Mouse (Mus musculus) lung, postnatal 36 days (tissue): ENCODE results near the gene Cga.

Experiments
- DNase-seq: peaks from one replicate; pipeline ENCODE4 v3.0.0; 2022; ENCODE audit warnings: mixed read lengths

Cga gene

GRCm38 (mm10) chr4:34893479-34893878, at the start of gene Cga:
Cga (plus strand) TSS chr4:34893779.
- no peak for DNase-seq

- no peak for DNase-seq
These were observed 49.7 kb upstream of the Cga start for GRCm38 (mm10) chr4:34843839-34844238.

DNA sequence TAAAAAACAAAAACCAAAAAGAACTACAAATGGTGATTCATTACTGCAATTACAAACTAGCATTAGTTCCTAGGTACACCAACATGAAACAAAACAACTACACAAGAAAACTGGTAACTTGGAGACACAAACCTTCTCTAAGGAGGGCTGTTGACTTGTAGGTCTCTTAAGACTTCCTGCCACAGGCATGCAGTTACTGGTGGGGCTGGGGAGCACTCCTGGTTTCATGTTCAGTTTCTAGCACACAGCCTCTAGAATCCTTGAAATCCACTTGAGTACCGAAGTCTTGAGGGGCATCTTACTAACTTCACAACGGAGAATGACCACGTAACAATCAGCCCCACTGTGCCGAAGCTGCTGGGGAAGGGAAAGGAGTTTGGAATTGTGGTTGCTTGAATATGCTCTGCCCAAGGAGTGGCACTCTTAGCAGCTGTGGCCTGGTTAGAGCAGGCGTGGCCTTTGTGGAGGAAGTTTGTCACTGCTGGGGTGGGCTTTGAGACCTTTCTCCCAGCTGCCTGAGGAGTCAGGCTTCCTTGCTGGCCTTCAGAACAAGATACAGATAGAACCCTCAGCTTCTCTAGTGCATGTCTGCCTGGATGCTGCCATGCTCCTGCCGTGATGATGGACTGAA, 45.8 kb upstream of the Cga start:
- DNase-seq = no peak

GRCm38 (mm10) chr4:34850156-34850555, 43.4 kb upstream of the Cga start:
- no peak for DNase-seq

- DNase-seq = no peak
These were observed 41.5 kb upstream of the Cga start for GRCm38 (mm10) chr4:34852051-34852450.

DNA sequence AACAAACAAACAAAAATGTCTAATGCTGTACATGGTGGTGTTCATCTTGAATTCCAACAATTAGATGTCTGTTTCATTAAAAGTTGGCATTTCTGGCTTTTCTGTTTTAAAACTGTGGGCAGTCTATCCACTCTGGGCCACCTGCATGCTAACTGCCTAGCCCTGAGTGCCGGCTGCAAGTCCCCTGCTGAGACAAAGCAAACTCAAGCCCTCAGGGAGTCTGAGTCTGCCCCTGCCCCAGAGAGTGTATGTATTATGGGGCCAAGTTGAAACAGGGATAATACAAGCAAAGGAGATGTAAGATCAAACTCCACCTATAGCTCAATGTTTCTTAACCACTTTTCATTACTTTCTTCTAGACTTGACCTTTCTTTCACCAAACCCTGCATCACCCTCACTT, 37.6 kb upstream of the Cga start:
- no peak for DNase-seq

DNA sequence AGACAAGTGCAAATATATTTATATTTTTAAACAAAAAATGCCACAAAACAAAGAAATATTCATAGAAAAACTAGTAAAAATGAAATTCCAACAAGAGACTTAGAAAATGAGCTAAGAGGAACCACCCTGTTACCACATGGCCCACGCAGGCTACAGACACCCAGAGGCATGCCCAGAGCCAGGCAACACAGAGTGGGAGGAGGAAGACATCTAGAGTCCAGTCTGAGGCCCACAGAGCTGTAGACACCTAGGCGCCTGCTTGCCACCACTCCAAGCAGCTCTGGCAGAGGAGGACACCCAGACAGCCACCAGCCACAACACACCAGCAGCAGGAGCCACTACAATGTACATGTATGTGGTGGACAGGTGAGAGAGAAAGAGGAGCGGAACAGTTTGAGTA, 34.7 kb upstream of the Cga start:
- DNase-seq = no peak

- DNase-seq = no peak
These were observed 34.2 kb upstream of the Cga start for GRCm38 (mm10) chr4:34859416-34859815.

DNA sequence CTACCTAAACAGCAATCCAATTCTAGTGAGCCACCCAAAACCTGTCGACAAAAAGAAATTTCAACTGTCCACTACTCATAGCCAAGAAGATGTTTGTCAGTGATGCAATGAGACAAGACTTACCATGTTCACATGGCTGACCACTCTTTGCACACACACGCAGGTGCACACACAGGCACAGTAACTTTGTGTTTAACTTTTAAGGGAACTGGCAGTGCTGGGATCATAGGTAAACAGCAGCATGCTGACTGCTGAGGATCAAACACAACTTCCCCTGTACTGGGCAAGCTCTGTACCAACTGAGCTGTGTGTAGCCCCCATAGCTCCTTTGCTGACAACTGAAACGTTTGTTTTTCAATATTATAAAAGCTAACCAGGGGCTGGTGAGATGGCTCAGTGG, 32.1 kb upstream of the Cga start:
- DNase-seq = no peak

DNA sequence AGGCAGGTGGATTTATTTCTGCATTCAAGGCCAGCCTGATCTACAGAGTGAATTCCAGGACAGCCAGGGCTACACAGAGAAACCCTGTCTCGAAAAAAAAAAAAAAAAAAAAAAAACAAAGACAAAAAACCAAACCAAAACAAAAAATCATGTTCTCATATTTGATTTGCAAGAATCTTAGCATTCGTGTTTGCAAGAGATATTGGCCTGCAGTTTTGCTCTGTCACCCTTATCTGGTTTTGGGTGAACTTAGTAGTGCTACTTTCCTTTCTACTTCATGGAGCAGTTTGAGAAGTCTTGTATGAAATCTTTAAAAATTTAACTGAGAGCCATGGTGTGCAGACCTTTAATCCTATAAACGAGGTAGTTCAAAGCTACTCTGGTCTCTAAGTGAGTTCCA, 23.8 kb upstream of the Cga start:
- no peak for DNase-seq

DNA sequence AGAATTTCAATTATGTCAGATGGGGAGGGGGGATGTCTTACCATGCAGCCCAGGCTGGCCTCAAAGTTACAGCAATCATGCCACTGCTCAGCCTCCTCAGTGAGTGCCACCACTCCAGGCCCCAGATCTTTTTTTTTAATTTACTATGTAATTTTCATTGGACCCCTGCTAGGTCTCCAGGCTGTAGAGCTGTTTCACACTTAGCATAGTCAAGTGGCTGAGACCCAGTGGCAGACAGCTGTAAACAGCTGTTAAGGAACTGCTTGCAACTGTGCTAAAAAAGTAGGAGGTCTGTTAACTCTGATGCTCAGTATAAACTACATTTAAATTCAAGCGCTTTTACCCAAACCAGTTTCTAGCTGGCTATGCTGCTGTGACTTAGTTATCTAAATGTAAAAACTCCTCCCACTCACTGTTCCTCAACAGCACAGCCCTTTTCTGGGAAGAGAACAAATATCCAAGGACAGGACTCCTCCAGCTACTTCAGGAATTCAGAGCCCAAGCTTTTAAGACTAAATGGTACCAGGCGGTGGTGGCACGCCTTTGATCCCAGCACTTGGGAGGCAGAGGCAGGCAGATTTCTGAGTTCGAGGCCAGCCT, 20.6 kb upstream of the Cga start:
- DNase-seq = peak; percentile 38

DNA sequence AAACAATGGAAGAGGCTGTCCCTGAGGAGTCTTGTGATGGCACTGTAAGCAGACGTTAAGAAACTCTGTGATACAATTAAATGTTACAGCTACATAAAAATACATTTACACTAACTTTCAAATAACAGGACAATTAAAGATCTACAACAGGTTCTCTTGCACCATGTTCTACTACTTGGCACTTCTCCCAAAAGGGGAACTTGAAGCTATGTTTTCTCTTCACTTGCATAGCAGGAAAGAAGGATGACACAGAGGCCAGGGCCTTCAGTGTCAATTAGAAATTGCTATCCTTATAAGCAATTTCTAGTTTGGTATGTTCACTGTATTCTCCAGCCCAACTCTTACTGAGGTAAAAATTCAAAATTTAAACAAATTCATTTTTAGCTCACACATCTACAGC, 19.3 kb upstream of the Cga start:
- no peak for DNase-seq

DNA sequence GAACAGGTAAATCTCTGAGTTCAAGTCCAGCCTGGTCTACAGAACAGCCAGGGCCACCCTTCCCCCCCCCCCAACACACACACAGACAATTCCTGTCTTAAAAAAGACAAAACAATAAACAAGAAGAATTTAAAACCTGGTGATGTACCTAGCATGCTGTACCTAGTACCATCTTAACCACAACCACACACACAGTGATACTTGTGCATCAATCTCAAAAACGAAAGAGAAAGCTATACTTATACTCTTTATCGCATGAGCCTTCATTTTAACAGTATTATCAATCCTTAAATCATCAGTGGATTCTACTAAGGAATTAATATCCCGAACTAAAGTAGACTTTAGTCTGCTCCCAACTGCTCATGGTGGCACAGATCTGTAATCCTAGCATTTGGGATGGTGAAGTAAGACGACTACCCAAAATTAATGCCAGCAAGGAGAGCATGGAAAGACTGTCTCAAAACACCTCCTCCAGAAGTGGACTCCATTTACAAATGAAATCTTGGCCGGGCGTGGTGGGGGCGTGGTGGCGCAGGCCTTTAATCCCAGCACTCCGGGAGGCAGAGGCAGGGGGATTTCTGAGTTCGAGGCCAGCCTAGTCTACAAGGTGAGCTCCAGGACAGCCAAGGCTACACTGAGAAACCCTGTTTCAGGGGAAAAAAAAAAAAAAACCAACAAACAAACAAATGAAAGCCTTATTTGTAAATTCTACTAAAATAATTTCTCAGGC, 12.5 kb upstream of the Cga start:
- no peak for DNase-seq

- DNase-seq = no peak
These were observed 11.7 kb upstream of the Cga start for GRCm38 (mm10) chr4:34881851-34882250.

- peak; percentile 59 for DNase-seq
These were observed 11.2 kb upstream of the Cga start for GRCm38 (mm10) chr4:34882291-34882769.

DNA sequence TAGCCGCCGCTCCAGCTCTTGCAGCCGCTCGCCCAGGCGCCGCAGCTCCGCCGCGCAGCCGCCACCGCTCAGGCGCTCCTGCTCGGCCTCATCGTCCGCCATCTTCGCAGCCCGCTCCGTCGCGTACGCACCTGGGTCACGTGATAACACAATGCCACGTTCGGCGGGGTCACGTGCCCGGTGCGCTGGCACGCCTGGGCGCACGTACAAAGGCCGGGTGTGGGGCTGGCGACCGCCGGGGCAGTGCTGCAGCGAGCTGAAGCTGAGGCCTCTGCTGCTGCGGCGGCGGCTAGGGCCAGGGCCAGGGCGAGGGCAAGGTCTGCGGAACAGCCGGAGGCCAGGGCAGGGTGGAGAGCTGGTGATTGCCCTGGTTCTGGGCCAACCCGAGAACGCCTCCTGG, 10.8 kb upstream of the Cga start, which contains the start of gene Zfp292:
TSS of gene Zfp292 (minus strand) at position 143 of the 400 bp plus-strand sequence.
- DNase-seq = peak; percentile 97

DNA sequence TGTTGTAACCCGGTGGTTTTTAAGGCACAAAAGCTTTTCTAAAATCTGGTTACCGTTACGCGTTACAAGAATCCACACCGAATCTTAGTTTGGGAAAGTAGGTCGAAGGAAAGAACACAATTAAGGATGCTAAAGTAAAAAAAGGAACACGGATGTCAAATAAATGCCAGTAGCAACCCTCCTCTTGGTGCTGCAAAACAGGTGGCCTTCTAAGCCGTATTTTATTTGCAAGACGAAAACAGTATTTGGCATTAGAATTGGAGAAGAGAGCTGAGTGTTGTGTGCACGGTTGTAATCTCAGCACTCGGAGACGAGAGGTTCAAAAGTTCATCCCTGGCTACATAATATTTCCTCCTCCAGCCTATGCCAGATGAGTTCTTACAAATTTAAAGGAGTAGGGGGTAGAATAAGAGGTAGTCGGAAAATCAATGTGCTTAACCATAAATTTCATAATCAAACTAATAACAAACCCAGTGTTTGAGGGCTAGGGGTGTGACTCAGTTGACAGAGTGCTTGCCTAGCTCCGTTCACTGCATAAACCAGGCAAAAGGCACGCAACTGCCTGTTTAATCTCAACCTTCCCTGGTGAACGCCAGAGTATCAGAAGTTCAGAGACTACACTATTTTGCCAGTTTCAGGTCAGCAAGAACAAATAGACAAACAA, 10.1 kb upstream of the Cga start:
- no peak for DNase-seq

DNA sequence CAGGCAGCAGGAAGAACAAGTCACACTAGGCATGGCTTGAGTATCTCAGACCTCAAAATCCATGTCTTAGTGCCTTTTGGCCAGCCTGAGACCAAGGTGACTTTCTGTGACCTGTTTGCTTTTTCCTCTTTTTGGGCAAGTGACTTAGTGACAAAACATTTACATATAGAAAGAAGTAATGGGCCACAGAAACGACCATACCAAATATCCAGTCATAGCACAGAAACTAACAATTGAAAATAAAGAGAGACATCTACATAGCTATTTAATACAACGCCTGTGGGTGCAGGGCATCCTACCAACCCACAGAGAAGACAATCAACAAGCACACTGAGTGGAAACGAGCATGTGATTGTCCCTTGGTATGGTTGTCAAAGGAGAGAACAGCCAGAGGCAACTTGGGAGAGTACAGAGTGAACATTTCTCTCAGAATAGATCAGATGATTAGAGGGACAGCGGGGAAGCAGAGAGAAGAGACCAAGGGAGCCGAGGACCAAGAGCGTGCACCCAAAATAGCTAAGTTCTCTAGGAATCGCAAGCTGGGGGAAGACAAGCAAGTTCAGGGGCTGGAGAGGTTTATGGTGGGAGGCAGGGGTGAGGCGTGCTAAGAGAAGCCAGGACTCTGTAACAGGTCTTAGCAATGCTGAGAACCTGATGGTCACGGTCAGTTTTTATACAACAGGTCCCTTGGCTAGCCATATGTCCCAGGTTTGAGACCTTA, 7.8 kb upstream of the Cga start:
- DNase-seq = no peak

DNA sequence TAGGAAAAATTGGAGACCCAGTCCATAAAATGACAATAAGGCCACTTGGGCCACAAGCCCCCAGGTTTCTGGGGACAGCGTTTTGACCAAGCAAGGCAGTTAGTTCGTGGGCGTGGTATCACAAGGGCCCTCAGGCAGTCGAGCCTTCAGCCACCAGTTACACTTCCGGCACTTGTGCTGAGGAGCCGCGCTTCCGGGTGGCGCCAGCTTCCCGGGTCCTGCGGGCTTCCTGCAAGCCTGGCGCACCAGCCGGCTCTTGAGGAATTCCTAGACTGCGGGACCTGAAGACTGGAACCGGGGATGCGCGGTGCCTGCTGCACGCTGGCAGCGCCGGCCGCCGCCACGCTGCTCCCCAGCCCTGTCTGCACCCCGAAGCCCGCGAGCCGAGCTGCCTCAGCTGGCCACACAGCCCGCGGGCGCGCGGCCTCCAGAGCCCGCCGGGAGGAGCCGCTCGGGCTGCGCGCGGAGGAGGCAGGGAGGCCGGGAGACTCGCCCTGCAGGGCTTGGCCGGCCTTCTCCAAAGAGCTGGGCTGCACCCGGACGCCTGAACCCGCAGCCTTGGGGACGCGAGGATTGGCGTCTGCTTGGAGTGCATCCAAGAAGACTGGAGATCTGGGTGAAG, 7.0 kb upstream of the Cga start:
- peak; percentile 93 for DNase-seq

- DNase-seq = no peak
These were observed 6.3 kb upstream of the Cga start for GRCm38 (mm10) chr4:34887295-34887694.

GRCm38 (mm10) chr4:34889101-34889811, 4.3 kb upstream of the Cga start:
- no peak for DNase-seq

- DNase-seq = no peak
These were observed 3.8 kb upstream of the Cga start for GRCm38 (mm10) chr4:34889812-34890185.
